In genomic region chr1:193488039-193488438, GRCm38 (mm10) we compare ENCODE assay signal across 27 mouse cellular contexts.
DNase-seq lines count a peak whose midpoint lies in the region; ATAC-seq and TF ChIP-seq lines count a peak whose summit lies in the region.
"Had no signal": no experiment of that assay in that cellular context is flagged by ENCODE, and none has a peak within 500 bp of the region (broad histone marks: within the 10 kb centered on the region; RNA-seq: fewer than 3 reads in every experiment).

No protein-coding gene starts in this region.

- peak; percentile 59; the same call in 1 of the 2 replicates for ATAC-seq in forebrain, embryonic 13.5 days
- no peak for ATAC-seq in forebrain, embryonic 11.5 days (replicated peaks; ENCODE audit: low FRiP score)
- no peak for ATAC-seq in midbrain, embryonic 14.5 days (ENCODE audit: low FRiP score, low TSS enrichment)
- no peak for ATAC-seq in midbrain, embryonic 15.5 days (replicated peaks)
- peak; percentile 57; the same call in 1 of the 2 replicates for ATAC-seq in hindbrain, embryonic 16.5 days
- ATAC-seq: CD4-positive, CD25-positive, alpha-beta regulatory T cell, adult 4 months; liver, embryonic 12.5 days had no signal

- no peak overlapping the region for H3K4me3 ChIP-seq in forebrain, embryonic 13.5 days
- H3K4me3 ChIP-seq in forebrain, embryonic 11.5 days (ENCODE audit: low read depth, low read length): no peak overlapping the region
- H3K4me3 ChIP-seq in midbrain, embryonic 14.5 days (replicated peaks; ENCODE audit: low read depth, low read length): no peak overlapping the region
- H3K4me3 ChIP-seq in midbrain, embryonic 15.5 days: no peak overlapping the region
- H3K4me3 ChIP-seq in hindbrain, embryonic 16.5 days (ENCODE audit: low read length): no peak overlapping the region
- H3K4me3 ChIP-seq in kidney, adult 2 months (ENCODE audit: insufficient read depth, low read depth, low read length): no peak overlapping the region
- H3K4me3 ChIP-seq: embryonic facial prominence, embryonic 12.5 days; heart, embryonic 13.5 days; limb, embryonic 13.5 days; liver, embryonic 12.5 days; myocyte had no signal

- 55% methylated on average over 6 of the region's 6 CpGs for WGBS in forebrain, embryonic 13.5 days
- 57% methylated on average over 6 of the region's 6 CpGs for WGBS in forebrain, embryonic 11.5 days
- 57% methylated on average over 6 of the region's 6 CpGs for WGBS in midbrain, embryonic 14.5 days
- 45% methylated on average over 6 of the region's 6 CpGs for WGBS in midbrain, embryonic 15.5 days
- 35% methylated on average over 6 of the region's 6 CpGs for WGBS in hindbrain, embryonic 16.5 days
- 46% methylated on average over 6 of the region's 6 CpGs for WGBS in kidney, adult 2 months

- H3K36me3 ChIP-seq in forebrain, embryonic 13.5 days (ENCODE audit: poor library complexity, severe bottlenecking): no peaks in the 10 kb centered on the region
- H3K36me3 ChIP-seq in forebrain, embryonic 11.5 days (ENCODE audit: control insufficient read depth, insufficient read depth, low read length): no peaks in the 10 kb centered on the region
- no peaks in the 10 kb centered on the region for H3K36me3 ChIP-seq in midbrain, embryonic 14.5 days (ENCODE audit: control insufficient read depth, insufficient read depth, low read length)
- H3K36me3 ChIP-seq in midbrain, embryonic 15.5 days (replicated peaks): no peaks in the 10 kb centered on the region
- no peaks in the 10 kb centered on the region for H3K36me3 ChIP-seq in hindbrain, embryonic 16.5 days (ENCODE audit: control insufficient read depth, insufficient read depth, low read length)
- no peaks in the 10 kb centered on the region for H3K36me3 ChIP-seq in kidney, adult 2 months (ENCODE audit: control insufficient read depth, insufficient read depth, low read length)
- H3K36me3 ChIP-seq: embryonic facial prominence, embryonic 12.5 days; heart, embryonic 13.5 days; limb, embryonic 13.5 days; liver, embryonic 12.5 days had no signal

- no peak for TF ChIP-seq POLR2A in kidney, adult 2 months (IDR thresholded peaks at IDR 0.05; ENCODE audit: low read depth, low read length)

- H3K4me1 ChIP-seq in forebrain, embryonic 13.5 days: peaks cover 8% of the 10 kb centered on the region; the same call in 1 of the 2 replicates
- H3K4me1 ChIP-seq in forebrain, embryonic 11.5 days (replicated peaks; ENCODE audit: control insufficient read depth, insufficient read depth, low read length): no peaks in the 10 kb centered on the region
- no peaks in the 10 kb centered on the region for H3K4me1 ChIP-seq in midbrain, embryonic 14.5 days (ENCODE audit: control insufficient read depth, insufficient read depth, low read length)
- no peaks in the 10 kb centered on the region for H3K4me1 ChIP-seq in midbrain, embryonic 15.5 days
- H3K4me1 ChIP-seq in hindbrain, embryonic 16.5 days (ENCODE audit: control insufficient read depth, insufficient read depth, low read depth, low read length): peaks cover 3% of the 10 kb centered on the region; the same call in 1 of the 2 replicates
- H3K4me1 ChIP-seq in kidney, adult 2 months (ENCODE audit: control insufficient read depth, insufficient read depth, low read length): no peaks in the 10 kb centered on the region
- H3K4me1 ChIP-seq: heart, embryonic 13.5 days; liver, embryonic 12.5 days had no signal

- no peak overlapping the region for H3K4me2 ChIP-seq in forebrain, embryonic 13.5 days
- H3K4me2 ChIP-seq in forebrain, embryonic 11.5 days (ENCODE audit: low read depth, low read length, severe bottlenecking): no peak overlapping the region
- no peak overlapping the region for H3K4me2 ChIP-seq in midbrain, embryonic 14.5 days (ENCODE audit: low read length)
- no peak overlapping the region for H3K4me2 ChIP-seq in midbrain, embryonic 15.5 days
- no peak overlapping the region for H3K4me2 ChIP-seq in hindbrain, embryonic 16.5 days (ENCODE audit: low read length)
- H3K4me2 ChIP-seq: embryonic facial prominence, embryonic 12.5 days; heart, embryonic 13.5 days; limb, embryonic 13.5 days; liver, embryonic 12.5 days; midbrain, embryonic 11.5 days had no signal

- no peak for TF ChIP-seq CTCF in kidney, adult 2 months (conservative IDR thresholded peaks at IDR 0.05; ENCODE audit: insufficient read depth, insufficient read length, low read depth, low read length)

- H3K9ac ChIP-seq in forebrain, embryonic 13.5 days: no peak overlapping the region
- H3K9ac ChIP-seq in forebrain, embryonic 11.5 days (ENCODE audit: low read length): no peak overlapping the region
- no peak overlapping the region for H3K9ac ChIP-seq in midbrain, embryonic 14.5 days (replicated peaks; ENCODE audit: low read length)
- H3K9ac ChIP-seq in midbrain, embryonic 15.5 days: no peak overlapping the region
- no peak overlapping the region for H3K9ac ChIP-seq in hindbrain, embryonic 16.5 days (ENCODE audit: low read depth, low read length)
- H3K9ac ChIP-seq: embryonic facial prominence, embryonic 12.5 days; heart, embryonic 13.5 days; limb, embryonic 13.5 days; liver, embryonic 12.5 days had no signal

- no peak for DNase-seq in forebrain, embryonic 11.5 days (ENCODE audit: low spot score)
- DNase-seq in midbrain, embryonic 14.5 days: peak; percentile 34
- peak; percentile 55 for DNase-seq in NIH3T3 (ENCODE audit: low read depth)
- no peak for DNase-seq in testis, postnatal 10 days (ENCODE audit: low spot score)
- no peak for DNase-seq in kidney, adult 2 months
- DNase-seq: adrenal gland, postnatal 25 days; cerebellum, adult 11 months; cerebellum, adult 9-11 months; gastrocnemius, postnatal 25 days; heart, adult 18-20 months; heart, postnatal 14 days; kidney, adult 11 months; kidney, postnatal 4 days; lung, adult 18-20 months; lung, postnatal 10 days; right cerebral cortex, postnatal 4 days; thymus, postnatal 36 days had no signal

- peaks cover 14% of the 10 kb centered on the region; the same call in 1 of the 2 replicates for H3K27me3 ChIP-seq in forebrain, embryonic 13.5 days
- H3K27me3 ChIP-seq in forebrain, embryonic 11.5 days (ENCODE audit: control insufficient read depth, insufficient read depth, low read length): no peaks in the 10 kb centered on the region
- H3K27me3 ChIP-seq in midbrain, embryonic 14.5 days (ENCODE audit: control insufficient read depth, insufficient read depth, low read length): no peaks in the 10 kb centered on the region
- H3K27me3 ChIP-seq in midbrain, embryonic 15.5 days (replicated peaks): no peaks in the 10 kb centered on the region
- H3K27me3 ChIP-seq in hindbrain, embryonic 16.5 days (replicated peaks; ENCODE audit: control insufficient read depth, insufficient read depth, low read length): no peaks in the 10 kb centered on the region
- H3K27me3 ChIP-seq in kidney, adult 2 months (replicated peaks; ENCODE audit: control insufficient read depth, insufficient read depth, low read length): no peaks in the 10 kb centered on the region
- H3K27me3 ChIP-seq: embryonic facial prominence, embryonic 12.5 days; heart, embryonic 13.5 days; limb, embryonic 13.5 days; liver, embryonic 12.5 days had no signal

- H3K9me3 ChIP-seq in forebrain, embryonic 13.5 days (replicated peaks): no peaks in the 10 kb centered on the region
- no peaks in the 10 kb centered on the region for H3K9me3 ChIP-seq in forebrain, embryonic 11.5 days (ENCODE audit: control insufficient read depth, low read length)
- no peaks in the 10 kb centered on the region for H3K9me3 ChIP-seq in midbrain, embryonic 14.5 days (ENCODE audit: control insufficient read depth, low read length)
- no peaks in the 10 kb centered on the region for H3K9me3 ChIP-seq in midbrain, embryonic 15.5 days
- H3K9me3 ChIP-seq in hindbrain, embryonic 16.5 days (ENCODE audit: control insufficient read depth, low read length): no peaks in the 10 kb centered on the region
- H3K9me3 ChIP-seq: embryonic facial prominence, embryonic 12.5 days; heart, embryonic 13.5 days; limb, embryonic 13.5 days; liver, embryonic 12.5 days had no signal

- H3K27ac ChIP-seq in forebrain, embryonic 13.5 days: no peak overlapping the region
- no peak overlapping the region for H3K27ac ChIP-seq in forebrain, embryonic 11.5 days (ENCODE audit: low read depth, low read length)
- H3K27ac ChIP-seq in midbrain, embryonic 14.5 days (replicated peaks; ENCODE audit: low read depth, low read length): no peak overlapping the region
- no peak overlapping the region for H3K27ac ChIP-seq in midbrain, embryonic 15.5 days
- H3K27ac ChIP-seq in hindbrain, embryonic 16.5 days (ENCODE audit: low read depth, low read length): no peak overlapping the region
- no peak overlapping the region for H3K27ac ChIP-seq in kidney, adult 2 months (ENCODE audit: insufficient read depth, low read depth, low read length)
- H3K27ac ChIP-seq: embryonic facial prominence, embryonic 12.5 days; heart, embryonic 13.5 days; limb, embryonic 13.5 days; liver, embryonic 12.5 days had no signal

Comparison
In these comparisons a context has a peak if more than half of its experiments do, and no peak if none do; other contexts are left out.
1. ATAC-seq: peak in forebrain, embryonic 13.5 days (single experiment) and hindbrain, embryonic 16.5 days (single experiment); none in forebrain, embryonic 11.5 days (single experiment), midbrain, embryonic 14.5 days (single experiment) and midbrain, embryonic 15.5 days (single experiment).
2. DNase-seq: peak in midbrain, embryonic 14.5 days (single experiment) and NIH3T3 (single experiment); none in forebrain, embryonic 11.5 days (single experiment), testis, postnatal 10 days (single experiment) and kidney, adult 2 months (single experiment).